Mouse (Mus musculus) ES-E14 (cell line): ENCODE data around the gene G2e3.

Source experiments
- HCFC1 ChIP-seq: IDR thresholded peaks from 2 replicates; pipeline ENCODE4 v1.6.1; 2012; ENCODE audit warnings: low read length, inconsistent platforms, borderline replicate concordance; ENCODE audit not compliant: insufficient read depth
- MAFK ChIP-seq: IDR thresholded peaks from 2 replicates; pipeline ENCODE4 v1.6.1; 2014; ENCODE audit warnings: mild to moderate bottlenecking, low read depth, low read length, inconsistent platforms; ENCODE audit not compliant: insufficient read depth
- ZC3H11A ChIP-seq: IDR thresholded peaks from 2 replicates; pipeline ENCODE4 v1.6.1; 2012; ENCODE audit warnings: low read depth, mild to moderate bottlenecking, inconsistent platforms, low read length, borderline replicate concordance

GRCm38 (mm10) chr12:51323604-51324003 is 24.3 kb upstream of the G2e3 start:
- TF ChIP-seq HCFC1: no peak
- TF ChIP-seq ZC3H11A: no peak
- TF ChIP-seq MAFK: no peak
